Mouse (Mus musculus) heart, embryonic 15.5 days (tissue): ENCODE results near the gene Spata2. TPM values are rescaled to one million over a fixed set of nuclear protein-coding genes. Genes with fewer than 3 reads are reported as not detected.

ENCODE experiments used
- ATAC-seq: fragments of 200-750 bp; cut with Nextera tagmentation; replicated peaks from 2 replicates; pipeline ENCODE4 v1.8.0; 2017; ENCODE audit warnings: low read depth, moderate TSS enrichment; ENCODE audit not compliant: insufficient number of reproducible peaks, insufficient read depth, low FRiP score
- H3K27ac ChIP-seq: fragments of 300-500 bp; sonication (generic); 2 replicates; pipeline ENCODE4 v1.5.1; 2015; ENCODE audit warnings: mild to moderate bottlenecking, inconsistent platforms
- H3K27me3 ChIP-seq: fragments of 300-500 bp; sonication (generic); 2 replicates; pipeline ENCODE4 v1.6.1; 2015; ENCODE audit warnings: inconsistent platforms
- H3K36me3 ChIP-seq: fragments of 300-500 bp; sonication (generic); 2 replicates; pipeline ENCODE4 v1.6.1; 2015; ENCODE audit warnings: mild to moderate bottlenecking, inconsistent platforms
- H3K4me1 ChIP-seq: fragments of 300-500 bp; sonication (generic); replicated peaks from 2 replicates; pipeline ENCODE4 v1.6.1; 2015; ENCODE audit warnings: inconsistent platforms
- H3K4me2 ChIP-seq: fragments of 300-500 bp; sonication (generic); 2 replicates; pipeline ENCODE4 v1.6.1; 2015; ENCODE audit warnings: inconsistent platforms, mild to moderate bottlenecking, moderate library complexity
- H3K4me3 ChIP-seq: fragments of 300-500 bp; sonication (generic); 2 replicates; pipeline ENCODE4 v1.5.1; 2015; ENCODE audit warnings: mild to moderate bottlenecking, inconsistent platforms
- H3K9ac ChIP-seq: fragments of 300-500 bp; sonication (generic); 2 replicates; pipeline ENCODE4 v1.6.1; 2015; ENCODE audit warnings: mild to moderate bottlenecking, inconsistent platforms
- H3K9me3 ChIP-seq: fragments of 300-500 bp; sonication (generic); replicated peaks from 2 replicates; pipeline ENCODE4 v1.6.1; 2016; ENCODE audit warnings: inconsistent platforms
- WGBS: fragments of 180-500 bp; shearing (Covaris S2); methylation state at CpG from one replicate; pipeline ENCODE4 v1.1.7; 2015; ENCODE audit warnings: mixed read lengths; 5-methylcytosine and 5-hydroxymethylcytosine counted together
- polyA plus RNA-seq: library from polyadenylated mRNA; unstranded; fragments of >200 nt; fragmentation: Nextera tagmentation; extraction: Ambion mirVana; gene quantifications from 2 replicates; pipeline ENCODE4 v1.2.1, GENCODE M21; 2015

Spata2 gene
- polyA plus RNA-seq, 1 experiment from 2014 or later, result 13.8 TPM

DNA sequence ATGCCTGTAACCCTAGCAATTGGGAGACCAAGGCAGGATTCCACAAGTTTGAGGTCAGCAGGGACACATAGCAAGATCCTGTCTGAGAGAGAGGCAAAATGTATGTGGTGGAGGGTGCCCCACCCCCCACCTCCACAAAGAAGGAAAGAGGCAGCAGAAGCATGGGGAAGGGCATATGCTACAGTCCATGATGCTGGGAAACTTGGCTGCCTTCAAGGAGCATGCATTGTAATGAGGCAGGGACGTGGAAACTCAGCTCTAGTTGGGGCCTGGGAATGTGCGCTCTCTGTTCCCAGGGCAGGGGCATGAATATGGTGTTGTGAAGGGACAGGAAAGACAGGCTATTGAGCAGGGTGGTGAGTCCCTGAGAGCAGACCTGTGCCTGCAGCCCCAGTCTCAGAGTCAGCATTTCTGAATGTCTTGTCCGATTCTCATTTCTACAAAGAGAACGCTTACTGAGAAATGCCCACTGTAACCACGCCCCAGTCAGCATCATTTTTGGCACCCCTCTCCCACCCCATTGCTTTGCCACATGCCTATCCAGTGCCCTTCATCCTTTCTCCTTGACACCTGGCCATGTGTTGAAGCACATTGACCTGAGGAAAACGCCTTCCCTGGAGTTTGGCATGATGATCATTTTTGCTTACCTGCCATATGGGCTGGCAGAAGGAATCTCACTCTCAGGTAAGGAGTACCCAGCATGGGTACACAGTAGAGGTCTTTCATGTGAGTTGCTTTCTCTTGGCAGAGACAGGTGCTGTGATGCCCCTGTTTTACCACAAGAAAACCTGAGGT lies 33.4 kb downstream of the Spata2 start:
- H3K27me3 ChIP-seq, result no peaks in the 10 kb centered on the region
- 93% methylated on average over 6 of the region's 6 CpGs for WGBS
- 0 out of 2 replicates have a peak, but pooled peaks cover 2% of the 10 kb centered on the region for H3K4me1 ChIP-seq
- no peak overlapping the region for H3K27ac ChIP-seq
- H3K9ac ChIP-seq, result no peak overlapping the region
- no peak for ATAC-seq
- peaks cover 58% of the 10 kb centered on the region; the same call in 1 of the 2 replicates for H3K36me3 ChIP-seq
- no peaks in the 10 kb centered on the region for H3K9me3 ChIP-seq
- no peak overlapping the region for H3K4me3 ChIP-seq
- no peak overlapping the region for H3K4me2 ChIP-seq

DNA sequence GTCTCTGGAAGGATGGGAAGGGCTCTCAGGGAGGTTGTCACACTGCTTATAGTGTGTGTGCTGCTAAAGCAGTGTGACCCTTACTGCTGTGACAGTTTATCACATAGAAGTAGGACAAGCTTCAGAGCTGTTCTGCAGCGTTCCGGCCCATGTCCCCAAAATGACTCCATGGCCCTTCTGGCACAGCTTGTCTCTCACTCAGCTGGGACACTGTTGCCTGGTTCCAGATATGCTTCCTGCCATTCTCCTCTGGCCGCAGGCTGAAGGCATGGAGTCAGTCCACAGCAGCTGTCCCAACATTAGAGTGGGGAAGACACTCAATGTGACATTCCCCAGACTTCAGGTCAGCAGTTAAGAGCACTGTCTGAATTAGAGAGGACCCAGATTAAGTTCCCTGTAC lies 34.1 kb downstream of the Spata2 start:
- Histone ChIP-seq H3K4me3 (no peak overlapping the region), H3K36me3 (peaks cover 64% of the 10 kb centered on the region; the same call in 1 of the 2 replicates), H3K27me3 (no peaks in the 10 kb centered on the region), H3K4me2 (no peak overlapping the region), H3K9me3 (no peaks in the 10 kb centered on the region), H3K4me1 (0 out of 2 replicates have a peak, but pooled peaks cover 2% of the 10 kb centered on the region), H3K9ac (no peak overlapping the region), H3K27ac (no peak overlapping the region)
- WGBS, result 82% methylated on average over 3 of the region's 3 CpGs
- no peak for ATAC-seq

DNA sequence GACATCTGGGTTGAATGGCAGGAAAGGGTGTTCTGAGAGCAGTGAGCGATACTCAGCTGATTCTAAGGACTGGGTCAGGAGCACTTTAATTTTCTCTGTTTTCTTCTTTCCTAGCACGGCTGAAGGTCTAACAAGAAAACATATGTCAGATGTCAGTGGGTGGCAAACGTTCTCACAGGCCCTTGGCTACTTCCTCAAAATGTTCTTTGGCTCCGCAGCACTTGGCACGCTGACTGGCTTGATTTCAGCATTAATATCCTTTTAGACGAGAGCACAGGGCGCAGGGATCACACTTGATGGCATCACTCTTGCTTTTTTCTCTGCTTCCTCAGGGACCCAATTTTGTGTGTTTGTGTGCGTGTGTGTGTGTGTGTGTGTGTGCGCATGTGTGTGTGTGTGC lies 35.5 kb downstream of the Spata2 start:
- Histone ChIP-seq H3K4me1 (no peaks in the 10 kb centered on the region), H3K4me2 (no peak overlapping the region), H3K9ac (no peak overlapping the region), H3K27ac (no peak overlapping the region), H3K4me3 (no peak overlapping the region), H3K27me3 (no peaks in the 10 kb centered on the region), H3K36me3 (peaks cover 72% of the 10 kb centered on the region), H3K9me3 (no peaks in the 10 kb centered on the region)
- ATAC-seq, result no peak
- 87% methylated on average over 9 of the region's 9 CpGs for WGBS

DNA sequence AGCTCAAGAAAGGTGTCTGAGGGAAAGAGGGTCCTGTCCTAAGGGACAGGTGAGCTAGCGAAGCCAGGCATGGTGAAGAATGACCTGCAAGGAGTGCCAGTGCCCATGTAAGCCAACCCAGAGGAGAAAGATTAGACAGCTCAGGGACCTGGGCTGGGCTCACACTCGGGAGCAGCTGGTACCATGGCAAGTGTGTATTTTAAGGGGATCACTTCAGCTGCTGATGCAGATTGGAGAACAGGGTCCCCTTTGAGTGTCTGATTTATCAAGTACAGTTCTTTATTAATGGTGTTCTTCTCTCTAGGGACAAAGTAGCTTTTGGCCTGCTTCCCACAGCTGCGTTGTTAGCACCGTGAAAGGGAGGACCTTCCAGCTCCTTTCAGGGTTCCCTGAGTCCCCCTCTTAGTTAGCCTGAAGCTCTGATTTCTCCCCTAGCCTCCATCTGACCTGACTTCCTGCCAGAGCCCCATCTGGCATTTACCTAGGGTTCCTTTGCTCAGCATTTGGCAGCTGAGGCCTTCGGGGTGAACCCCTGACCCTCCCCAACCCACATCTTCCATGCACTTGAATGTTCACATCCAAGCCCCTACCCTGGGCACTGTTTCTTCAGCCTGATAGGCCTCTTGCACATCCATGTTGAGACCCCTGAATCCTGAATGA lies 36.2 kb downstream of the Spata2 start:
- Histone ChIP-seq H3K4me3 (no peak overlapping the region), H3K9me3 (no peaks in the 10 kb centered on the region), H3K36me3 (peaks cover 76% of the 10 kb centered on the region), H3K9ac (no peak overlapping the region), H3K4me1 (no peaks in the 10 kb centered on the region), H3K27me3 (no peaks in the 10 kb centered on the region), H3K4me2 (no peak overlapping the region), H3K27ac (no peak overlapping the region)
- no peak for ATAC-seq
- WGBS, result 88% methylated on average over 5 of the region's 5 CpGs

DNA sequence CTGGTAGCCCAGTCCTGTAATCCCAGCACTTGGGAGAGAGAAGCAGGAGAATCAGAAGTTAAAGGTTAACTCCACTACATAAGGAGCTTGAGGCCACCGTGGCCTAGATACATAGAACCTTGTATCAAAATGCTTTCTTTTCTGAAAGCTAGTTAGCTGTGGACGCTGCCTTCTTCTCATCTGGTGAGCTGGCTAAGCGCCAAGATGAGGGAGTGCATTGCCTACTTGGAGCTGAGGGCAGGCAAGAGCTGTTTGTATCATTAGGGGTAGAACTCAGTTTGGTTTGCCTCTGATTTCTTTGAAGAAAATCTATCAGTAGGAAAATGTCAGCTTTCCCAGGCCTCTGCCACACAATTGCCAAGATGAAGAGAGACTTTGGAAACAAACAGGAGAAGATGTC lies 38.9 kb downstream of the Spata2 start:
- Histone ChIP-seq H3K36me3 (peaks cover 75% of the 10 kb centered on the region), H3K4me2 (no peak overlapping the region), H3K9ac (no peak overlapping the region), H3K4me3 (no peak overlapping the region), H3K9me3 (no peaks in the 10 kb centered on the region), H3K4me1 (no peaks in the 10 kb centered on the region), H3K27ac (no peak overlapping the region), H3K27me3 (no peaks in the 10 kb centered on the region)
- ATAC-seq, result no peak
- WGBS, result 66% methylated on average over 3 of the region's 3 CpGs

DNA sequence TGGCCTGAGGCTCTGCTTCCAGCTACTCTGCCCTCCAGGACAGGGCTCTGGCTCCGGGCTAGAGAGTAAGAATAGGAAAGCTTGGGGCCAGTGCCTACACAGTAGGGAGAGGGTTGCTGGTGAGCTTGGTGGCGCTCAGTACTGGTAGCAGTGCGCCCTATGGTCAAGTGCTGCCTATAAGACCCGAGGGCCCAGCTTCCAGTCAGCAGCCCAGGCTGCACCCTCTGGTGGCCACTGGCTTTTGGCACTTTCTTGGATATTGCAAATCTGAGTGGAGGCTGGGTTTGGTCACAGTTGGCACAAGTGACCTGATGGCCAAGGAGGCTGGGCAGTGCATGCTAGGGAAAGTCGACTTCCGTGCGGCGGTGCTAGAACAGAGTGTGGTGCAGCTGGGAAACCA lies 42.0 kb downstream of the Spata2 start:
- Histone ChIP-seq H3K4me1 (peaks cover 6% of the 10 kb centered on the region), H3K9ac (no peak overlapping the region), H3K4me3 (no peak overlapping the region), H3K27me3 (no peaks in the 10 kb centered on the region), H3K36me3 (peaks cover 54% of the 10 kb centered on the region), H3K9me3 (no peaks in the 10 kb centered on the region), H3K27ac (no peak overlapping the region), H3K4me2 (no peak overlapping the region)
- WGBS, result 88% methylated on average over 8 of the region's 8 CpGs
- no peak for ATAC-seq

DNA sequence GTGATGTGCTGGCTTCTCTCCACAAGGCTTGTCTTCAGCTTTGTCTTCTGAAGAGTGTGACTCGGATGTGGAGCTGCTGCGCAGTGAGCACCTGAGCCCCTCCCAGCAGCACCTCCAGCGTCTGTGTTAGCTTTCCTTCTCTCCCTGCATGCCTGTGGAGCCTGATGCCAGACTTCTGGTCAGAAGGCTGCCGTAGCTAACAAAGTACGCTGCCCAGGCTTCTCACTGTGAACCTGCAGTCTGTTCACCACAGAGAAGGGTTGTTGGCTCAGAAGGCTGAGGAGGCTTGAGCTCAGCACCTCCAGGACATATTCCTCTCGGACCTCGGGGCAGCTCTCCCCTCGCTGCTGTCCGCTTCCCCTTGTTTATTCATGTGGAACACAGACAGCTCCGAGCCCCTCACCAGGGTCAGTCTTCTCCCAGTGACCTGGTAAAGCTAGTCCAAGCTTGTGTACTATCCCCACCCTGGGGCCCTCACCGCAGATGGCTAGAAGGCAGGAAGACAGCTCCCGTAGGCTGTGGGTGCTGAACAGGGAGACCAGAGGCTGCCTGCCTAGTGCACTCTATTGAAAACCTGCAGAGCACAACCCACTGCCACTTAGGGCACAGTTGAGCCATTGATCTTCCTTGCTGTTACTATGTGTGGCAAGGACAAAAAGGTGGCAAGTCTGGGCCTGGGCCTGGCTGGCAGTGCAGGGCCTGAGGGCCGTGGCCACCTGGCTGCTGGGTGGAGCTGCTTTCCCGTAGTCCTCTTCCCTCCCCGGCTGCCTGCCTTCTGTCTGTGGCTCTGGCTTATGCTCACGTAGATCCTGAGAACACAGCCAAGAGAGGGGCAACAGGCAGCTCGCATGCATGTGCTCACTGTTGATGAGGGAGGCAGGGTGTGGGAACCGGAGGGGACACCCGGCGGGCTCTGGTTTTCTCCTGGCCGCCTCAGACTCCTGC lies 43.1 kb downstream of the Spata2 start:
- H3K36me3 ChIP-seq, result peaks cover 49% of the 10 kb centered on the region
- peaks cover 11% of the 10 kb centered on the region for H3K4me1 ChIP-seq
- no peak overlapping the region for H3K27ac ChIP-seq
- no peak overlapping the region for H3K4me2 ChIP-seq
- H3K9me3 ChIP-seq, result no peaks in the 10 kb centered on the region
- 85% methylated on average over 21 of the region's 21 CpGs for WGBS
- no peak overlapping the region for H3K4me3 ChIP-seq
- no peak for ATAC-seq
- H3K9ac ChIP-seq, result no peak overlapping the region
- H3K27me3 ChIP-seq, result no peaks in the 10 kb centered on the region

DNA sequence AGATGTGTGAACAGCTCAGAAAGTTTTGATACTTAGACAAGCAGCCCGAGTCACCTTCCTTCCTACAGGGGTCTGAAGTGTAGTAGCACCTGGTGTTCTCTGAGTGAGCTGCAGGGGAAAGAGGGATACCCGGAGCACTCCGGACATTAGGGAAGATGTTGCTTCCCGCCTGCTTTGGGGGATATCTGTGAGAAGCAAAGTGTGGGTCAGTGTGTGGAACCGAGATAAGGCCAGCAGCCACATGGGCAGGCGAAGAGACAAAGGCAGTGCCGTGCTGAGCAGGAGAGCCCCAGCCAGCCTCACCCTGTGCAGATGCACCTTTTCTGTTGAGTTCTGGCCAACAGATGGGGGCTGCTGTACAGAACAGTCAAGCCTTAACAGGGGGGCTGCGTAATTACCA lies 45.1 kb downstream of the Spata2 start:
- Histone ChIP-seq H3K4me1 (peaks cover 11% of the 10 kb centered on the region), H3K36me3 (peaks cover 48% of the 10 kb centered on the region), H3K9me3 (no peaks in the 10 kb centered on the region), H3K4me2 (no peak overlapping the region), H3K4me3 (no peak overlapping the region), H3K9ac (no peak overlapping the region), H3K27ac (no peak overlapping the region), H3K27me3 (no peaks in the 10 kb centered on the region)
- 80% methylated on average over 8 of the region's 8 CpGs for WGBS
- ATAC-seq, result no peak

DNA sequence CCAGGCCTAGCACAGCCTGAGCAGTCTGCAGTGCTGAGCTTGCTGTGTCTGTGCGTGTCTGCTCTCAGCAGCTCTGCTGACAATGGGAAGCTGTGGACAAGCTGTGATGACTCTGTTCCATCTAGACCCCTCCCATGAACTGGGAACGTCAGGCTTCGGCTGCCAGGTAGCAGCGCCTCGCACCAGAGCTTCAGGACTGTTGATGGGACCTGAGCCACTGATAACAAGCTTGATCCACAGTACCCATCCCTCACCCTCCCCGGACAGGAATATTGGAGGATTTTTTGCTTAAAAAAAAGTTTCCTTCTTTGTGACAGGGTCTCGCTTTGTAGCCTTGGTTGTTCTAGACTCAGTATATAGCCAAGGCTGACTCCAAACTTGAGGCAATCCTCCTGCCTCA lies 45.5 kb downstream of the Spata2 start:
- H3K4me2 ChIP-seq, result no peak overlapping the region
- no peaks in the 10 kb centered on the region for H3K27me3 ChIP-seq
- H3K4me3 ChIP-seq, result no peak overlapping the region
- H3K36me3 ChIP-seq, result peaks cover 48% of the 10 kb centered on the region
- H3K9me3 ChIP-seq, result no peaks in the 10 kb centered on the region
- no peak overlapping the region for H3K9ac ChIP-seq
- no peak overlapping the region for H3K27ac ChIP-seq
- no peak for ATAC-seq
- 88% methylated on average over 7 of the region's 7 CpGs for WGBS
- peaks cover 11% of the 10 kb centered on the region for H3K4me1 ChIP-seq

DNA sequence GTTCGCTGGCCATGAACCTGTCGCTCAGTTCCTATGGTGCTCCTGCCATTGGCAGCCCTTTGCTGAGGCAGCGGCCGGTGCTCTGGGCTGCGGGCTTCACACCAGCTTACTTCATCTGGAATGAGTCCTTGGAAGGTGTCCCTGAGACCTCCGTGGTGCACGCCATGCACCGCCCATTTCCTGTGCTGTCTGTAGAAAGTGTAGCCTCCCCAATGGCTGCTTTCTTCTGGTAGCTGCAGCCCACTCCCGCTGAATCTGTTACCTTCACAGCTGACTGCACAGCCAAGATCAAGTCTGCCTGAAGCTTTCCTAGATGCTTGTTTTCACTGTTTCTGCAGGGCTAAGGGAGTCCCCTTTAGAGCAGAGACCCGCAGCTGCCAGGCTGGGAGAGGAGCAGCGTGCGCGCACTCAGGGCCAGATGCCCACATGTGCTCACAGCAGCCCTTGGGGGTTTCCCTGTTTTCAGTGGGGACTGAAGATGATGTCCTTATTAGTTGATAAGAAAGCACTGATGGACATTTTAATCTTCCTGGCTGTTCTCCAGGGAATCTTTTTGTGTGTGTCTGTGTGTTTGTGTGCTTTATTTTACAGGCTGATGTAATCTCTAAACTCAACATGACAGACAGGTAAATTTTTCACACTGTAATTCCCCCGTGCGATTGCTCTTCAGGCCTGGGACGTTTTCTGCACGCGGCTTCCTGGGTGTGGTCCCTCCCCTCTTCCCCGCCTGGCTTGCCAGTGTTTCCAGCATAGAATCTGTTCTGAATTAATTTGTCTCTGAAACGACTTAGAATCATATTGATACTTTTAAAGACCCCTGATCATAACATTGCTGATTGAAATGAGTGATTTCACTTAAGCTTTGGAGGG lies 46.5 kb downstream of the Spata2 start:
- Histone ChIP-seq H3K36me3 (peaks cover 47% of the 10 kb centered on the region), H3K4me2 (no peak overlapping the region), H3K4me1 (peaks cover 11% of the 10 kb centered on the region), H3K27ac (peak overlapping the region; percentile 38), H3K4me3 (no peak overlapping the region), H3K27me3 (no peaks in the 10 kb centered on the region), H3K9me3 (no peaks in the 10 kb centered on the region), H3K9ac (no peak overlapping the region)
- WGBS, result 65% methylated on average over 20 of the region's 20 CpGs
- ATAC-seq, result no peak; the same call in 1 of the 2 replicates
